Mouse (Mus musculus): ENCODE data around the gene Ccdc96.

GRCm38 (mm10) chr5:36440741-36441140 is 43.6 kb upstream of the Ccdc96 start:
- TF ChIP-seq POLR2A (IDR thresholded peaks at IDR 0.05; ENCODE audit: control insufficient read depth, extremely low read depth, insufficient read depth, low read length, poor library complexity) (no peak), CTCF (IDR thresholded peaks at IDR 0.05; ENCODE audit: borderline replicate concordance, control insufficient read depth, extremely low read depth, insufficient read depth, low read length, poor library complexity) (no peak)

Measured in thymus, adult 2 months (tissue).